Mouse (Mus musculus): ENCODE data around the gene Cers5. TPM values are rescaled to one million over a fixed set of nuclear protein-coding genes. Genes with fewer than 3 reads are reported as not detected.

Cers5 gene
- total and polyA plus RNA-seq, 3 experiments = 17.4 to 21.6 (median 17.9) TPM

GRCm38 (mm10) chr15:99806171-99806570 is 33.5 kb upstream of the Cers5 start:
- no peak overlapping the region for H3K9ac ChIP-seq (ENCODE audit: low read depth, low read length)
- intact Hi-C loops (cut with DNase I) = no loop called here
- peaks cover 1% of the 10 kb centered on the region; the same call in 1 of the 2 replicates for H3K79me2 ChIP-seq (replicated peaks; ENCODE audit: control insufficient read depth, insufficient read depth, low read length)
- DNase-seq = no peak
- H3K4me3 ChIP-seq = no peak overlapping the region
- no peak overlapping the region for H3K27ac ChIP-seq
- no peak for TF ChIP-seq CTCF (IDR thresholded peaks at IDR 0.05)
- TF ChIP-seq POLR2A (IDR thresholded peaks at IDR 0.05; ENCODE audit: insufficient read depth, low read depth, low read length) = no peak
- no peak for TF ChIP-seq EP300 (IDR thresholded peaks at IDR 0.05; ENCODE audit: insufficient read depth, low read depth, low read length)
- peaks cover 16% of the 10 kb centered on the region for H3K36me3 ChIP-seq (ENCODE audit: control insufficient read depth, insufficient read depth, low read length)
- H3K27me3 ChIP-seq (ENCODE audit: control insufficient read depth, insufficient read depth, low read length) = no peaks in the 10 kb centered on the region
- peaks cover 11% of the 10 kb centered on the region for H3K4me1 ChIP-seq (ENCODE audit: control insufficient read depth, insufficient read depth, low read length)
- WGBS = 36% methylated on average over 7 of the region's 7 CpGs

DNA sequence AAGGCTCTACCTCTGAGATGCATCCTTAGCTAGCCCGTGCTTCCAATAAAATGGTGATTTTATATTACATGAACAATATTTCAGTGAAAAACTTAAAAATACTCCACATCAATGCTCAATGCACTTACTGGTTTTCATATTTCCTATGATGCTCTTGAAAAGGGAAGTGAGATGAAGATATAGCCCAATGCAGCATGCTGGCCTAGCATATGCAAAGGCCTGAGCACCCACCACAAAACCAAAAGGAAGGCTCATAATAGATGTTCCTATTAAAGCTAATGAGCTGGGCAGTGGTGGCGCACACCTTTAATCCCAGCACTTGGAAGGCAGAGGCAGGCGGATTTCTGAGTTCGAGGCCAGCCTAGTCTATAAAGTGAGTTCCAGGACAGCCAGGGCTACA is 33.0 kb upstream of the Cers5 start:
- TF ChIP-seq EP300 (IDR thresholded peaks at IDR 0.05; ENCODE audit: insufficient read depth, low read depth, low read length) (no peak), POLR2A (IDR thresholded peaks at IDR 0.05; ENCODE audit: insufficient read depth, low read depth, low read length) (no peak), CTCF (IDR thresholded peaks at IDR 0.05) (no peak)
- no peak overlapping the region for H3K9ac ChIP-seq (ENCODE audit: low read depth, low read length)
- no peak for DNase-seq
- WGBS = 96% methylated on average over 4 of the region's 4 CpGs
- peaks cover 1% of the 10 kb centered on the region; the same call in 1 of the 2 replicates for H3K79me2 ChIP-seq (replicated peaks; ENCODE audit: control insufficient read depth, insufficient read depth, low read length)
- H3K4me1 ChIP-seq (ENCODE audit: control insufficient read depth, insufficient read depth, low read length) = peaks cover 11% of the 10 kb centered on the region
- peaks cover 20% of the 10 kb centered on the region for H3K36me3 ChIP-seq (ENCODE audit: control insufficient read depth, insufficient read depth, low read length)
- no peak overlapping the region for H3K4me3 ChIP-seq
- intact Hi-C loops (cut with DNase I) = no loop called here
- no peak overlapping the region for H3K27ac ChIP-seq
- H3K27me3 ChIP-seq (ENCODE audit: control insufficient read depth, insufficient read depth, low read length) = no peaks in the 10 kb centered on the region

DNA sequence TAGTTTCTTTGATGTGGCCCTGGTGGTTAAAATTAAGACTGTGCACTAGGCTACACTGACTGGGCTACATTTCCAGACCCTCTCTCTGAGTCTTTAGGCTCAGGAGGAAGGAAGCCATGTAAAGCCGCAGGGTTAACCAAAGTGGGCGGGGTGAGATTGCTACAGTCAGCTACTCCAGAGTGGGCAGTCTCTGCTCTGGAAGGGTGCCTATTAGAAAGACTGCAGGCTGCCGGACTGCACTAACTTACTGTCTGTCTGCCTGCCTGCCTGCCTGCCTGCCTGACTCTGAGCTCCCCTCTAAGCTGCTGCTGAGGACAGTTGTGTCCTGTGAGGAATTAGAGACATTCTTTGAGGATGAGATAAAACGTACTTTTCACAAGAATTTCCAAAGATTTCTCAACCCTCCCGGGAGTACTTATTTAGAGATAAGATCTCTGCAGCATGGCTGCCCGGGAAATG is 30.5 kb upstream of the Cers5 start:
- 11% methylated on average over 6 of the region's 6 CpGs for WGBS
- no peak overlapping the region for H3K4me3 ChIP-seq
- H3K27ac ChIP-seq = peak overlapping the region; percentile 72
- H3K9ac ChIP-seq (ENCODE audit: low read depth, low read length) = peak overlapping the region; percentile 45; the same call in 1 of the 2 replicates
- peak; percentile 42 to 68 for DNase-seq
- H3K27me3 ChIP-seq (ENCODE audit: control insufficient read depth, insufficient read depth, low read length) = no peaks in the 10 kb centered on the region
- 0 out of 2 replicates have a peak, but pooled peaks have one; percentile 9 for TF ChIP-seq CTCF (IDR thresholded peaks at IDR 0.05)
- TF ChIP-seq POLR2A (IDR thresholded peaks at IDR 0.05; ENCODE audit: insufficient read depth, low read depth, low read length) = no peak
- H3K36me3 ChIP-seq (ENCODE audit: control insufficient read depth, insufficient read depth, low read length) = peaks cover 24% of the 10 kb centered on the region
- H3K4me1 ChIP-seq (ENCODE audit: control insufficient read depth, insufficient read depth, low read length) = peaks cover 13% of the 10 kb centered on the region
- intact Hi-C loops (cut with DNase I) = loop anchor here (5.0 kb wide), 1 partner anchor 74 kb away; the partner anchor contains the start of gene Lima1
- H3K79me2 ChIP-seq (replicated peaks; ENCODE audit: control insufficient read depth, insufficient read depth, low read length) = no peaks in the 10 kb centered on the region

DNA sequence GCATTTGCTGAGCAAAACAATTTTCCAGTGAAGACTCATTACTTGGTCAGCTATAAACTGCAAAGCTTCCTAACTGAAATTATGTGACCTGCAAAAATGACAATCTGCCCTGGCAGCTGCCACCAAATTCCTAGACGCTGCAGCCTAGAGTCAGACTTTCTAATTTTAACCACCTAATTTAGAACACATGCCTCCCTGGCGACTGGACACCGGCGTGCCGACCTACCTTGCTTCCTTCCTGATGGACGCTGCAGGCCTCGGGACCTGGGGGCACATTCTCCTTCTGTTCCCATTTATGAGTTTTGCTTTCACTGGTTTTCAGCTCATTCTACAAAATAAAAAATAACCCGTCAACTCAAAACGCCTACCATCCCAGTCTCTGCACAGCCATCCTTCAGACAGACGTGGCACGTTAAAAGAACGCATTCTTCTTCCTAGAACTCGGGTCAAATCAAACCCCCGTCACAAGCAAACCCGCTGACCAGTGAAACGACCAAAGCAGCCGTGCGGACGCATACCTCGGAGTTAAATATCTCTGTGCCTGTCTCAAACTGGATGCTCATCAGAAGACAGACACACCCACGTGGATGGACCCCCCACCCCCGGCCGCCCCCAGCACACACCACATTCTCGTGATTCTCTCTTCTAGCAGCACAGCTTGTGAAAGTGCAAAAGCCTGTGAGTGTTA is 29.3 kb upstream of the Cers5 start:
- 53% methylated on average over 24 of the region's 24 CpGs for WGBS
- peak; percentile 39 to 60 for DNase-seq
- Histone ChIP-seq H3K4me3 (no peak overlapping the region), H3K79me2 (replicated peaks; ENCODE audit: control insufficient read depth, insufficient read depth, low read length) (no peaks in the 10 kb centered on the region), H3K36me3 (ENCODE audit: control insufficient read depth, insufficient read depth, low read length) (peaks cover 24% of the 10 kb centered on the region), H3K27ac (peak overlapping the region; percentile 72), H3K4me1 (ENCODE audit: control insufficient read depth, insufficient read depth, low read length) (peaks cover 13% of the 10 kb centered on the region), H3K9ac (ENCODE audit: low read depth, low read length) (no peak overlapping the region), H3K27me3 (ENCODE audit: control insufficient read depth, insufficient read depth, low read length) (no peaks in the 10 kb centered on the region)
- intact Hi-C loops (cut with DNase I) = loop anchor here (5.0 kb wide), 1 partner anchor 75 kb away; the partner anchor contains the start of gene Lima1
- TF ChIP-seq POLR2A (IDR thresholded peaks at IDR 0.05; ENCODE audit: insufficient read depth, low read depth, low read length) (0 out of 2 replicates have a peak, but pooled peaks have one; percentile 27), CTCF (IDR thresholded peaks at IDR 0.05) (no peak), EP300 (IDR thresholded peaks at IDR 0.05; ENCODE audit: insufficient read depth, low read depth, low read length) (0 out of 2 replicates have a peak, but pooled peaks have one; percentile 32)

DNA sequence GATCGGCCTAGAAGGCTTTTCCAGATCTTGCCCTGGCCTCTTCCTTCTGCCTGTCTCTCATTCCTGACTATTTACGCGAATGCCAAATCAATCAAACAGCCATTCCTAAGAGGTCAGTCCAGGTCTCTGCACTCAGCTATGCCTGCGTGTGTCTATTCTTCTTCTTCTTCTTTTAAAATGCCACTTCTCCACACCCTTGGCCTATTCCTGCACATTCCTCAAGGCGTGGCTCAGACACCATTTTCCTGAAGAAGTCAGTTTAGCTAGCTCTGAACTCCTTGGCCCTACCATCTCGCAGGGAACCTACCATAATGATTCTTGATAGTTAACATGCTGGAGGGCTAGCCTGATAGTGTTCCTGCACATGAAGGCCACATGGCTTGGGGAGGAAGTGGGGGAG is 27.0 kb upstream of the Cers5 start:
- intact Hi-C loops (cut with DNase I) = loop anchor here (5.0 kb wide), 1 partner anchor 78 kb away; the partner anchor contains the start of gene Lima1
- Histone ChIP-seq H3K27ac (no peak overlapping the region), H3K79me2 (replicated peaks; ENCODE audit: control insufficient read depth, insufficient read depth, low read length) (no peaks in the 10 kb centered on the region), H3K4me1 (ENCODE audit: control insufficient read depth, insufficient read depth, low read length) (peaks cover 13% of the 10 kb centered on the region), H3K27me3 (ENCODE audit: control insufficient read depth, insufficient read depth, low read length) (no peaks in the 10 kb centered on the region), H3K36me3 (ENCODE audit: control insufficient read depth, insufficient read depth, low read length) (peaks cover 21% of the 10 kb centered on the region), H3K9ac (ENCODE audit: low read depth, low read length) (no peak overlapping the region), H3K4me3 (no peak overlapping the region)
- no peak for DNase-seq
- WGBS = 76% methylated on average over 6 of the region's 6 CpGs
- TF ChIP-seq CTCF (IDR thresholded peaks at IDR 0.05) (no peak), EP300 (IDR thresholded peaks at IDR 0.05; ENCODE audit: insufficient read depth, low read depth, low read length) (no peak), POLR2A (IDR thresholded peaks at IDR 0.05; ENCODE audit: insufficient read depth, low read depth, low read length) (no peak)

- Histone ChIP-seq H3K27ac (no peak overlapping the region), H3K79me2 (replicated peaks; ENCODE audit: control insufficient read depth, insufficient read depth, low read length) (no peaks in the 10 kb centered on the region), H3K4me3 (no peak overlapping the region), H3K27me3 (ENCODE audit: control insufficient read depth, insufficient read depth, low read length) (no peaks in the 10 kb centered on the region), H3K9ac (ENCODE audit: low read depth, low read length) (no peak overlapping the region), H3K36me3 (ENCODE audit: control insufficient read depth, insufficient read depth, low read length) (peaks cover 11% of the 10 kb centered on the region), H3K4me1 (ENCODE audit: control insufficient read depth, insufficient read depth, low read length) (peaks cover 5% of the 10 kb centered on the region)
- no peak for DNase-seq
- 71% methylated on average over 5 of the region's 5 CpGs for WGBS
- TF ChIP-seq EP300 (IDR thresholded peaks at IDR 0.05; ENCODE audit: insufficient read depth, low read depth, low read length) (no peak), CTCF (IDR thresholded peaks at IDR 0.05) (no peak), POLR2A (IDR thresholded peaks at IDR 0.05; ENCODE audit: insufficient read depth, low read depth, low read length) (no peak)
- intact Hi-C loops (cut with DNase I) = no loop called here
Measured at GRCm38 (mm10) chr15:99797898-99798297, 25.2 kb upstream of the Cers5 start.

Data from heart, adult 2 months (tissue).